Mouse (Mus musculus): ENCODE results near the gene Gas2.

DNA sequence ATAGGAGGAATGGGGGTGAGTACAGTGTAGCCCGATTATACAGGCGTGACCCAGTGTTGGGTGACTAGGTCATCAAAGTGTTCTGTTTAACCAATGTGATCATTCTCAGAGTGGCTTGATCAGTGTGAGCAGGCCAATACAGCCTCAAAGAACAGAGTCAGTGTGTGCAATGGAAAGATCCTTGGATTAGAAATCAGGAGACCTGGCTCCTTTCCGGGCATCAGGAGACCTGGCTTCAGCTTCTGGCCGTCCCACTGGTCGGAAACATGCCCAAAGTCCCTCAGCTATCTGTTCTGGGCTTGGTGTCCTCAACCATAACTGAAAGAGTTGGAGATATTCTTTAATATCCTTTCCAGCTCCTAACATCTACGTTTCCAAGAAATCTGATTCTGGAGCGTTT lies 27.8 kb downstream of the Gas2 start:
- TF ChIP-seq CTCF (IDR thresholded peaks at IDR 0.05), result no peak
- no peak for TF ChIP-seq EP300 (IDR thresholded peaks at IDR 0.05; ENCODE audit: insufficient read depth, low read depth, low read length)
